Mouse (Mus musculus) midbrain, embryonic 12.5 days (tissue): ENCODE data around the gene Galnt10. TPM values are rescaled to one million over a fixed set of nuclear protein-coding genes. Genes with fewer than 3 reads are reported as not detected.

Source experiments
- ATAC-seq: fragments of 200-750 bp; cut with Nextera tagmentation; 2 replicates; pipeline ENCODE4 v1.8.0; 2017; ENCODE audit warnings: low read depth, moderate TSS enrichment, moderate library complexity; ENCODE audit not compliant: low FRiP score
- H3K27ac ChIP-seq: fragments of 300-500 bp; sonication (generic); replicated peaks from 2 replicates; pipeline ENCODE4 v1.5.1; 2016; ENCODE audit warnings: mild to moderate bottlenecking
- H3K27me3 ChIP-seq: fragments of 300-500 bp; sonication (generic); 2 replicates; pipeline ENCODE4 v1.6.1; 2016; ENCODE audit warnings: mild to moderate bottlenecking
- H3K36me3 ChIP-seq: fragments of 300-500 bp; sonication (generic); 2 replicates; pipeline ENCODE4 v1.6.1; 2016
- H3K4me1 ChIP-seq: fragments of 300-500 bp; sonication (generic); 2 replicates; pipeline ENCODE4 v1.6.1; 2016
- H3K4me2 ChIP-seq: fragments of 300-500 bp; sonication (generic); replicated peaks from 2 replicates; pipeline ENCODE4 v1.6.1; 2016; ENCODE audit warnings: mild to moderate bottlenecking, moderate library complexity
- H3K4me3 ChIP-seq: fragments of 300-500 bp; sonication (generic); 2 replicates; pipeline ENCODE4 v1.5.1; 2016; ENCODE audit warnings: mild to moderate bottlenecking
- H3K9ac ChIP-seq: fragments of 300-500 bp; sonication (generic); replicated peaks from 2 replicates; pipeline ENCODE4 v1.6.1; 2016; ENCODE audit warnings: mild to moderate bottlenecking, moderate library complexity
- H3K9me3 ChIP-seq: fragments of 300-500 bp; sonication (generic); 2 replicates; pipeline ENCODE4 v1.6.1; 2016; ENCODE audit warnings: mild to moderate bottlenecking
- WGBS: fragments of 180-500 bp; shearing (Covaris S2); methylation state at CpG from one replicate; pipeline ENCODE4 v1.1.7; 2016; 5-methylcytosine and 5-hydroxymethylcytosine counted together
- polyA plus RNA-seq: library from polyadenylated mRNA; unstranded; fragments of >200 nt; fragmentation: Nextera tagmentation; extraction: Ambion mirVana; gene quantifications from 2 replicates; pipeline ENCODE4 v1.2.1, GENCODE M21; 2016

Galnt10 gene
- polyA plus RNA-seq, 1 experiment from 2014 or later = 26.6 TPM

DNA sequence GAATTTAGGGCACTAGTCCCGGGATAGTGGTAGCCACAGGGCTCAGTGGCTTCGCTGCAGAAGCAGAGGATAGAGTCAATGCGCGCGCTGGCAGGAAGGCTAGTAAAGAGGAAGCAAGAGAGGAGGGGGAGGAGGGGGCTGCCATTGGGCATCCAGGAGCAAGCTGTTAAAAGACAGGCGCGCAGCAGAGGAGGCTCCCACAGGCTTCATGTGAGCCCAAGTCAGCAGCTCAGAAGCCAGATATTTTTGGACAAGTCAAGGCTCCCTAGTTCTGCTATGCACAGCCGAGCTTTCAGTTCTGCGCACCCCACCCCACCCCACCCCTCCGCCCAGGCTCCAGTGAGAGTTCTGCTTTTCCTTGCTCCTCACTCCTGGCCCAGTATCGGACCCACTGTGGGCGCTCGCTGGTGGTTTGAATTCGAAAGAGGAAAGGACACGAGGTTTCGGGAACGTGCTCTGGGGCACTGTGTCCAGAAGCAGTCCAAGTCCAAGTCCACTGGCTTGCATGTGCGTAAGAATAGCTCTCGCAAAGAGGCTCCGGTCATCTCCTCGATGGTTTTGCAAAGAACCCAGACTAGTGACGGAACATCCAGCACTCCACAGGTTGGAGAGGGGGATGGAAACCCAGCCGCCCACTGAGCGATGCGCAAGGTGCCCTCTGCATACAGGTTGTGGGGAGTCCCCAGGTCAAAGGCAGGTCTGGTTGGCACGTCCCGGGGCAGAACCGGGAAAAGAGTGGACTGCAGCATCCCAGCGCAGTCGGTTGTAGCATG, 811 bp upstream of the Galnt10 start:
- peaks cover 20% of the 10 kb centered on the region for H3K4me1 ChIP-seq
- H3K4me3 ChIP-seq = peak overlapping the region; percentile 78
- H3K9ac ChIP-seq = peak overlapping the region; percentile 77
- WGBS = 0% methylated on average over 30 of the region's 30 CpGs
- peaks cover 25% of the 10 kb centered on the region; the same call in 1 of the 2 replicates for H3K27me3 ChIP-seq
- H3K9me3 ChIP-seq = no peaks in the 10 kb centered on the region
- peak overlapping the region; percentile 76; the same call in 1 of the 2 replicates for H3K27ac ChIP-seq
- H3K36me3 ChIP-seq = no peaks in the 10 kb centered on the region
- peak; percentile 81 for ATAC-seq
- peak overlapping the region; percentile 95 for H3K4me2 ChIP-seq

DNA sequence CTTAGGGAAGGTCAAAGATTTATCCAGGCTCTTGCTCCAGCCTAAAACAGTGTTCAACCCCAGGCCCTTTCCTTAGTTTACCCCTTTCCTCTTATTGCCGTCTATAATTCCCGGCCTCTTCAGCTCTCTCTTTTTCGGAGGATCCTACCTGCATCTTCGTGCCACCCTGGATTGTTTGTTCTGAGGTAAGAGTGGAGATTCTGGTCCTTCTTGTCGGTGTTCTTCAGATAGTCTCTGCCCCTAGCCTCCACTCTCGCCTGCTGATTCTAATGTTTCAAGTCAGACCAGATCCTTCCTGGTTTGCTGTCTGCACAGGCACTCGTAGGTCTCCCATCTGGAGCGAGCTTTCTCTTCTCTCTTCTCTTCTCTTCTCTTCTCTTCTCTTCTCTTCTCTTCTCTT, 605 bp downstream of the Galnt10 start:
- Histone ChIP-seq H3K27ac (no peak overlapping the region), H3K9me3 (no peaks in the 10 kb centered on the region), H3K36me3 (no peaks in the 10 kb centered on the region), H3K4me2 (peak overlapping the region; percentile 95), H3K4me3 (peak overlapping the region; percentile 78), H3K27me3 (peaks cover 34% of the 10 kb centered on the region; the same call in 1 of the 2 replicates), H3K4me1 (peaks cover 24% of the 10 kb centered on the region), H3K9ac (peak overlapping the region; percentile 77)
- WGBS = 27% methylated on average over 8 of the region's 8 CpGs
- no peak for ATAC-seq

DNA sequence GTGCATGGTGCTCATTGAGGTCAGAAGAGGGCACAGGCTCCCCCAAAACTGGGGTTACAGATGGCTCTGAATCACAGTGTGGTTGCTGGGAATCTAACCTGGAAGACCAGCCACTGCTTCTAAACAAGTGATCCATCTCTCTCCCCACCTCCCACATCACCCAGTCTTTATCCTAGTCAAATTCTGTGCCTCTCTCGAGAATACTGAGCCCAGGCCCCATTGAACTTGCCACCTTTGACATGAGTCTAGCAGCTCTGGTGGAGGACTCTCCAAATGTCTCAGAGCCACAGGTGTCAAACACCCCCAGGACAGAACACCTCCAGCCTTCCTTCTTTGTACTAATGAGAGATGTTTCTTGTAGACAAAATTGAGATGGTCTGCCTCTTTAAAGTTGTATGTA, 1.2 kb downstream of the Galnt10 start:
- Histone ChIP-seq H3K9me3 (no peaks in the 10 kb centered on the region), H3K4me3 (peak overlapping the region; percentile 7; the same call in 1 of the 2 replicates), H3K9ac (no peak overlapping the region), H3K27ac (no peak overlapping the region), H3K36me3 (no peaks in the 10 kb centered on the region), H3K4me1 (peaks cover 28% of the 10 kb centered on the region), H3K4me2 (peak overlapping the region; percentile 95), H3K27me3 (peaks cover 38% of the 10 kb centered on the region; the same call in 1 of the 2 replicates)
- ATAC-seq = no peak
- WGBS = 29% methylated on average over 1 of the region's 1 CpGs

DNA sequence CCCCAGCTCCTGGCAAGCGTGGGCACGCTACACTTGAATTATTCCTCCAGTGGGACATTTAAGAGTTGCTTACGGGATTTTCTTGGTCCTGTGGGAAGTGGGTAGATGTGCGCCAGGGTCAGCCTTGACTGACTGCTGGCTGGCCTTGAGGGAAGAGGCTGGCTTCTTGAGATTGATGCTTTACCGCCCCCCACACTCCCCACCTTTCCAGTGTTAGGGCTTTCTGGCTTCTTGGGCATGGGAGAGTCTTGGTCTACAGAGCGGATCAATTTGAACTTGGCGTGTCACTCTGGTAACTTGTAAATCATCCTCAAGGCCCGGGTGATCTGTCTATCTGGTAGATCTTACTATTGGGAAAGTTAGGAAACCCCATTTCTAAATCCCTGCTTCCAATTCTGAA, 1.7 kb downstream of the Galnt10 start:
- H3K9me3 ChIP-seq = no peaks in the 10 kb centered on the region
- no peaks in the 10 kb centered on the region for H3K36me3 ChIP-seq
- H3K4me1 ChIP-seq = peaks cover 34% of the 10 kb centered on the region
- no peak for ATAC-seq
- H3K27ac ChIP-seq = no peak overlapping the region
- H3K9ac ChIP-seq = no peak overlapping the region
- H3K27me3 ChIP-seq = peaks cover 38% of the 10 kb centered on the region; the same call in 1 of the 2 replicates
- H3K4me2 ChIP-seq = peak overlapping the region; percentile 95
- H3K4me3 ChIP-seq = peak overlapping the region; percentile 7; the same call in 1 of the 2 replicates
- 85% methylated on average over 8 of the region's 8 CpGs for WGBS

DNA sequence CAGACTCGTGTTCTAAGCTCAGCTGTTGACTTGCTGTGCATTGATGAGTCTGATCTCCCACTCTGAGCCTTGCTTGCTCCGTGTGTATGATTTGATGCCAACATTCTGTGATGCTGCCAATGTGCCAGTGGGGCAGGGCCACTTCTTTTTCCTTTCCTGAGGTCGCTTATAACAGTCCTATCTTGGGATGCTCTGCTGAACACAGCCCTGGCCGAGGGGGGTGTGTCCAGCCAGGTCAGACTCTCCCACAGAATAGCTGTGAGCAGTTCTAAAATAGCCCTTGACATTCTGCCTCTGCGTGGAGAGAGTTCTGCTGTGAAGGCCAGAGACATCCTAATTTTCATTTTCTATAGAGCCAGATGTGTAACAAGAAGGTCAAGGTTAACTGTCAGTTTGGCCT, 2.2 kb downstream of the Galnt10 start:
- ATAC-seq = no peak

DNA sequence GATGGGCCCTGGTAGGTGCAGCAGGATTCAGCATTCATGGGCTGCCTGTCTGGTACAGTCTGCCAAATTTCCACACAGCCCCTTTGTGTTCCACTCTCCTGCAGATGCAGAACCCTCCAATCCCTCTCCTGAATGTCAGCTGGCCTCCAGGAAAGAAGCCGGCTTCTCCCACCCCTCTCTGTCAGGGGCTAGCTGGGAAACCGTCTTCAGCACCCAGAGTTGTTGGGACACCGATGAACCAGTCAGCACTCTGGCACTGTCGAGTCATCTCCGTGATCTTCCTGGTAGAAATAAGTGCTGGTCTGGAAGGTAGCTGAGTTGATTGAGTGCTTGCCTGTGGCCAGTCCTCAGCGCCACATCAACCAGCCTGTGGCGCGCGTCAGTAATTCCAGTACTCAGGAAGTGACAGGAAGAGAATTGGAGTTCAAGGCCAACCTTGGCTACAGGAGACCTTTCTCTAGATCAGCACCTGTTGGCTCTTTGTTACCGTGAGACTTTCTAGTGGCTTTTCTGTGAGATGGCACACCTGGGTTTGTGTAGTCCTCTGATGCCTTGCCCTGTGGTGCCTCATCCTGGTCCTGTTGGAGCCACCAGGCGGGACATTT, 3.1 kb downstream of the Galnt10 start:
- H3K4me3 ChIP-seq = no peak overlapping the region
- WGBS = 92% methylated on average over 11 of the region's 11 CpGs

More for the DNA sequence above, 2.2 kb downstream of the Galnt10 start:
- peak overlapping the region; percentile 95 for H3K4me2 ChIP-seq
- H3K36me3 ChIP-seq = no peaks in the 10 kb centered on the region
- peaks cover 38% of the 10 kb centered on the region; the same call in 1 of the 2 replicates for H3K27me3 ChIP-seq
- H3K4me3 ChIP-seq = no peak overlapping the region
- H3K9ac ChIP-seq = no peak overlapping the region
- peaks cover 36% of the 10 kb centered on the region for H3K4me1 ChIP-seq
- no peak overlapping the region for H3K27ac ChIP-seq
- H3K9me3 ChIP-seq = no peaks in the 10 kb centered on the region
- 51% methylated on average over 5 of the region's 5 CpGs for WGBS

DNA sequence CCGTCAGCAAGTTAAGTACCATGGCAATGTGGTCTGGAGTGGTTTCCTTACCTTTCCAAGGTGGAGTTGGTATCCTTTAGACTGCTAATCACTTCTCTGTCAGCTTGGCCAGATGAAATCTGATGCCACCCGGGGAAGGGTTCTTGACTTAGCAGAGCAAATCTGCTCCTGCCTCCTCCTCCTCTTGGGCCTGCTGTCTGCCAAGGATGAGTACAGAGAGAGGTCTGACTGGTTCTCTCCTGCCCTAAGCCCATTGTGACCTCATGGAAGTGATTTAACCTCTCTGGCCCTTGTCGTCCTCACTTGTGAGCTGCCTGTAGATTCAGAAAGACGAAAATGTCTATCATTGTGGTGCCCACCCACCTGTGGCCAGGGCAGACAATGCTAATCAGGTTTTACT, 4.0 kb downstream of the Galnt10 start:
- Histone ChIP-seq H3K27ac (no peak overlapping the region), H3K27me3 (peaks cover 36% of the 10 kb centered on the region; the same call in 1 of the 2 replicates), H3K9ac (no peak overlapping the region), H3K9me3 (no peaks in the 10 kb centered on the region), H3K4me3 (no peak overlapping the region), H3K36me3 (no peaks in the 10 kb centered on the region), H3K4me1 (peaks cover 39% of the 10 kb centered on the region), H3K4me2 (no peak overlapping the region)
- ATAC-seq = no peak
- WGBS = 67% methylated on average over 4 of the region's 4 CpGs

More for the DNA sequence above, 3.1 kb downstream of the Galnt10 start:
- Histone ChIP-seq H3K36me3 (no peaks in the 10 kb centered on the region), H3K9ac (no peak overlapping the region), H3K9me3 (no peaks in the 10 kb centered on the region), H3K27me3 (peaks cover 36% of the 10 kb centered on the region; the same call in 1 of the 2 replicates), H3K4me2 (no peak overlapping the region), H3K27ac (no peak overlapping the region), H3K4me1 (peaks cover 38% of the 10 kb centered on the region)
- no peak for ATAC-seq

DNA sequence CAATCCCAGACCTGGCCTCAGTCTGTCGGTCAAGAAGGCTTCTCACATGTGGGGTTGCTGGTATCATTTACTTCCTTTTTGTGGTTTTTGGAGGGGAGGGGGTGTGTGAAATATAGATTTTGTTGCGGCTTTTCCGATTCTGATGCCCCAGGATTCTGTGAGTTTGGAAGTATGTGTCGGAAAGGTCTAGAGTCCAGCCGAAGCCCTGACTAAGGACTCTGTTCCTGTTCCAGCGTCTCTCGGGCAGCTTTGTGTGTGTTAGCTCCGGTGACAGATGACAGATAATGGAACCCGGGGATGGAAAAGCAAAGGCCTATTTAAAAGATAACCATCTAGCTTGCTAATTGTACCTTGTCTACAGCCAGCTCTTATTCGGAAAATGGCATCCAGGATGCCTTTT, 4.4 kb downstream of the Galnt10 start:
- 83% methylated on average over 10 of the region's 10 CpGs for WGBS
- H3K36me3 ChIP-seq = no peaks in the 10 kb centered on the region
- H3K4me2 ChIP-seq = no peak overlapping the region
- no peak overlapping the region for H3K27ac ChIP-seq
- H3K27me3 ChIP-seq = peaks cover 36% of the 10 kb centered on the region; the same call in 1 of the 2 replicates
- no peak overlapping the region for H3K9ac ChIP-seq
- no peaks in the 10 kb centered on the region for H3K9me3 ChIP-seq
- no peak overlapping the region for H3K4me3 ChIP-seq
- peaks cover 43% of the 10 kb centered on the region for H3K4me1 ChIP-seq
- no peak for ATAC-seq

DNA sequence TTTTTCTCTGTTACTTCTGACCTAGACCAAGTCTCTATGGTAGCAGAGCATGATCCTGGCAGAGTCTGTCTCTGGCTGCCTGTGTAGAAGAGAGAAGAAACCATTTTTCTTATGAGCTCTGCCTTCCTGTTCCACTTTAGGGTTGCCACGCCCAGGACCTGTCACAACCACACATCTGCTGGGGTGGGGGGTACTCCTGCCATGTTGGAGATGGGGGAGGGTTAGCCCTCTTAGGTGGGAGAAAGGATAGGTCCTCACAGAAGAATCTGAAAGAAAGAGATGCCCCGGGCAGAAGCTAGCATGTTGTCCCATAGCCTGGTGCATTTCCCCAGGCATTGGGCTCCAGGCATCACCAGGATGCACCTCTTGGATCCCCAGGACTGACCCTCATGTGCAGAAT, 5.6 kb downstream of the Galnt10 start:
- Histone ChIP-seq H3K4me2 (no peak overlapping the region), H3K4me1 (peaks cover 52% of the 10 kb centered on the region), H3K4me3 (no peak overlapping the region), H3K36me3 (no peaks in the 10 kb centered on the region), H3K9me3 (no peaks in the 10 kb centered on the region), H3K27me3 (peaks cover 36% of the 10 kb centered on the region; the same call in 1 of the 2 replicates), H3K9ac (no peak overlapping the region), H3K27ac (no peak overlapping the region)
- 72% methylated on average over 2 of the region's 2 CpGs for WGBS
- no peak for ATAC-seq

DNA sequence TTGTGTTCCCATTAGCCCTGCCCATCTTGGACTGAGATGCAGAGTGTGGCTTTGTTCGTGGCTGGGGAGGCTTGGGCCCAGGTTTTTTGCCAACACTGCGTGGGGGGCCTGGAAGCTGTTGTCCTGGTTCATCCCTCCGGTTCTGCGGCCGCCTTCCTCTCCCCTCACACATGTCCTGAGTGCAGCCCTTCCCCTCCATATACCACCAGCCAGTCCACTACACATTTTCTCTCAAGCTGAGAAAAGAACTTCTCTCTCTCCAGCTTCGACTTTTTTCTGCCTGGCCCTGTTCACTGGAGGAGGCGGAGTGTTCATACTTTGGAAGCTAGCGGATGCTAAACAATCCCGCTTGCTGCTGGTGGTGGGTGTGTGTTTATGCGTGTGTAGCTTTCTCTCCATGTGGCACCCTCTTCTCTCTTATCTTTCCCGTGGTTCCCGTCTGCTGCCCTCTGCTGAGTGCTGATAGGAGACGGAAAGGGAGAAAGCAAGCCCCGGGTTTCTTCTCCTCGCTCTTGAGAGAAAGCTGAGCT, 6.1 kb downstream of the Galnt10 start:
- Histone ChIP-seq H3K9ac (no peak overlapping the region), H3K27me3 (peaks cover 35% of the 10 kb centered on the region; the same call in 1 of the 2 replicates), H3K4me1 (peaks cover 53% of the 10 kb centered on the region), H3K4me3 (no peak overlapping the region), H3K9me3 (no peaks in the 10 kb centered on the region), H3K36me3 (no peaks in the 10 kb centered on the region), H3K27ac (0 out of 2 replicates have a peak overlapping the region, but pooled peaks have one; percentile 12), H3K4me2 (no peak overlapping the region)
- no peak for ATAC-seq
- WGBS = 35% methylated on average over 15 of the region's 15 CpGs

DNA sequence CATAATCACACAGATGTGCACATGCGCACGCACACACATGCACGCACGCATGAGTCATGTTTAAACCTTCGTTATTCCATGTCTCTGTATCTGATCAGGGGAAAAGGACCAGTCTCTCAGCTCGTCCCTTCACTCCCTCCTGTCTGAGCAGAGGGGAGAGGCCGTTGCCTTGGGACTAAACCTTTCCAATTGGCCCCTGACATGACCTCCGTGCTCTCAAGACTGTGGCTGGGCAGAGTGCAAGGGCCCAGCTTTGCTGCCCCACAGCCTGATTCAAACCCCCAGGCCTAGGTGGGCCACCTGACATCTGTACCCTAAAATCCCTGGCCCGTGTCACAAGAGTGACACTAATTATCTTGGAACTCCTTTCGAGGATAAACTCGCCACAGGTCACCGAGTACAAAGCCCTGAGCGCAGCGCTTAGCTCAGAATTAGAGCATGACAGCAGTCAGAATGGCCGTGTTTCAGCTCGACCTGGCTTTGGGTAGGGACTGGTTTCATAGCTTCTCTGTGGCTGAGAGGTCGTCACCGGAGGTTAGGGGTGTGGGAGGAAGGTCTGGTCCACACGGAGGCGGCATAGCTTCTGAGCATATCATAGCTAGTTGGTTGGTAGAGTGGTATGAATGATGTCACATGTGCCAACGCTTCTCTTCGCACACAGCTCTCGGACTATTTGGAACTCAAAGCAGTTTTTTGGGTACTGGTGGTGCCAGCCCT, 7.1 kb downstream of the Galnt10 start:
- Histone ChIP-seq H3K4me3 (no peak overlapping the region), H3K36me3 (no peaks in the 10 kb centered on the region), H3K9ac (no peak overlapping the region), H3K4me2 (no peak overlapping the region), H3K9me3 (no peaks in the 10 kb centered on the region), H3K27me3 (peaks cover 29% of the 10 kb centered on the region; the same call in 1 of the 2 replicates), H3K4me1 (peaks cover 51% of the 10 kb centered on the region), H3K27ac (no peak overlapping the region)
- ATAC-seq = no peak
- WGBS = 53% methylated on average over 23 of the region's 23 CpGs
